Mouse (Mus musculus): Measurements from ENCODE around the gene Cmtm5. TPM values are rescaled to one million over a fixed set of nuclear protein-coding genes. Genes with fewer than 3 reads are reported as not detected.

Cmtm5 gene
- polyA plus RNA-seq, 1 experiment from 2014 or later = 1.5 TPM

DNA sequence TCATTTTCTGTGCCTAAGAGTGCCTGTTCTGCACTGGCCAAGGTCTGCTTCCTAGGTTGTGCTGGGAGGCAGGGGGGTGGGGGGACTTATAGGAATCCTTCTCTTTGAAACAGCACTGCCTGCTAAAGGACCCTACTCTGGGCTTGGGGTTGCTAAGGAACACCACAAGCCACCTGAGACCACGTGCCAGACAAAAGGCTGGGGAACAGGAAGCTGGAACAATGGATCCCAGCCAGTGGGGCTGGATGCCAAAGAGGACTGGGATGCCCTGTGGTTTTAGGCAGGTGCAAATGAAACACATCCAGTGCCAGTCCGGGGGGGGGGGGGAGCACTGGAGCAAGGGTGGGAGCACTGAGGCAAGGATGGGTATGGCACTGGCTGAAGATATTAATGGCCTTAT is 5.6 kb upstream of the Cmtm5 start:
- Histone ChIP-seq H3K9me3 (ENCODE audit: low read length) (no peaks in the 10 kb centered on the region), H3K4me1 (ENCODE audit: insufficient read depth, low read length) (peaks cover 23% of the 10 kb centered on the region), H3K27me3 (ENCODE audit: insufficient read depth, low read length) (0 out of 2 replicates have a peak, but pooled peaks cover 2% of the 10 kb centered on the region), H3K4me3 (ENCODE audit: low read length) (no peak overlapping the region), H3K4me2 (replicated peaks; ENCODE audit: low read depth, low read length) (no peak overlapping the region), H3K27ac (ENCODE audit: low read length) (no peak overlapping the region), H3K36me3 (ENCODE audit: insufficient read depth, low read length) (no peaks in the 10 kb centered on the region), H3K9ac (replicated peaks; ENCODE audit: low read length) (no peak overlapping the region)
- WGBS = 37% methylated on average over 2 of the region's 2 CpGs
- ATAC-seq (ENCODE audit: low FRiP score, low TSS enrichment) = no peak

- peaks cover 21% of the 10 kb centered on the region for H3K4me1 ChIP-seq (ENCODE audit: insufficient read depth, low read length)
- no peak within 1 kb of the TSS for H3K9ac ChIP-seq (replicated peaks; ENCODE audit: low read length)
- H3K27ac ChIP-seq (ENCODE audit: low read length) = no peak within 1 kb of the TSS
- H3K36me3 ChIP-seq (ENCODE audit: insufficient read depth, low read length) = no peaks in the 10 kb centered on the region
- H3K4me2 ChIP-seq (replicated peaks; ENCODE audit: low read depth, low read length) = no peak within 1 kb of the TSS
- ATAC-seq (ENCODE audit: low FRiP score, low TSS enrichment) = peak; percentile 18; the same call in 1 of the 2 replicates
- H3K9me3 ChIP-seq (ENCODE audit: low read length) = no peaks in the 10 kb centered on the region
- WGBS = 30% methylated on average over 6 of the region's 6 CpGs
- H3K27me3 ChIP-seq (ENCODE audit: insufficient read depth, low read length) = 0 out of 2 replicates have a peak, but pooled peaks cover 2% of the 10 kb centered on the region
- no peak within 1 kb of the TSS for H3K4me3 ChIP-seq (ENCODE audit: low read length)
Observed at GRCm38 (mm10) chr14:54932645-54933150, 3.4 kb upstream of the Cmtm5 start, which contains the start of gene Il25. Il25 (plus strand) TSS chr14:54932695.

- H3K27me3 ChIP-seq (ENCODE audit: insufficient read depth, low read length) = no peaks in the 10 kb centered on the region
- peak overlapping the region; percentile 54 for H3K9ac ChIP-seq (replicated peaks; ENCODE audit: low read length)
- peak overlapping the region; percentile 72 for H3K27ac ChIP-seq (ENCODE audit: low read length)
- H3K4me1 ChIP-seq (ENCODE audit: insufficient read depth, low read length) = peaks cover 22% of the 10 kb centered on the region
- no peaks in the 10 kb centered on the region for H3K36me3 ChIP-seq (ENCODE audit: insufficient read depth, low read length)
- ATAC-seq (ENCODE audit: low FRiP score, low TSS enrichment) = peak; percentile 43
- no peaks in the 10 kb centered on the region for H3K9me3 ChIP-seq (ENCODE audit: low read length)
- peak overlapping the region; percentile 11; the same call in 1 of the 2 replicates for H3K4me2 ChIP-seq (replicated peaks; ENCODE audit: low read depth, low read length)
- 26% methylated on average over 6 of the region's 6 CpGs for WGBS
- H3K4me3 ChIP-seq (ENCODE audit: low read length) = no peak overlapping the region
Observed at GRCm38 (mm10) chr14:54936831-54937160, 735 bp downstream of the Cmtm5 start.

GRCm38 (mm10) chr14:54937361-54938182 is 1.5 kb downstream of the Cmtm5 start:
- ATAC-seq (ENCODE audit: low FRiP score, low TSS enrichment) = no peak
- H3K27ac ChIP-seq (ENCODE audit: low read length) = no peak overlapping the region
- WGBS = 82% methylated on average over 16 of the region's 16 CpGs

GRCm38 (mm10) chr14:54938431-54939219 is 2.6 kb downstream of the Cmtm5 start:
- no peak for ATAC-seq (ENCODE audit: low FRiP score, low TSS enrichment)
- no peak overlapping the region for H3K9ac ChIP-seq (replicated peaks; ENCODE audit: low read length)

More at GRCm38 (mm10) chr14:54937361-54938182, 1.5 kb downstream of the Cmtm5 start:
- Histone ChIP-seq H3K9ac (replicated peaks; ENCODE audit: low read length) (no peak overlapping the region), H3K4me3 (ENCODE audit: low read length) (no peak overlapping the region), H3K27me3 (ENCODE audit: insufficient read depth, low read length) (no peaks in the 10 kb centered on the region), H3K4me1 (ENCODE audit: insufficient read depth, low read length) (peaks cover 22% of the 10 kb centered on the region), H3K9me3 (ENCODE audit: low read length) (no peaks in the 10 kb centered on the region), H3K36me3 (ENCODE audit: insufficient read depth, low read length) (no peaks in the 10 kb centered on the region), H3K4me2 (replicated peaks; ENCODE audit: low read depth, low read length) (no peak overlapping the region)

GRCm38 (mm10) chr14:54939434-54940175 is 3.5 kb downstream of the Cmtm5 start:
- no peaks in the 10 kb centered on the region for H3K36me3 ChIP-seq (ENCODE audit: insufficient read depth, low read length)
- 40% methylated on average over 12 of the region's 12 CpGs for WGBS
- H3K27me3 ChIP-seq (ENCODE audit: insufficient read depth, low read length) = no peaks in the 10 kb centered on the region
- H3K4me2 ChIP-seq (replicated peaks; ENCODE audit: low read depth, low read length) = no peak overlapping the region
- H3K27ac ChIP-seq (ENCODE audit: low read length) = peak overlapping the region; percentile 13; the same call in 1 of the 2 replicates
- H3K4me3 ChIP-seq (ENCODE audit: low read length) = no peak overlapping the region
- no peak overlapping the region for H3K9ac ChIP-seq (replicated peaks; ENCODE audit: low read length)
- no peaks in the 10 kb centered on the region for H3K9me3 ChIP-seq (ENCODE audit: low read length)
- peak; percentile 57 for ATAC-seq (ENCODE audit: low FRiP score, low TSS enrichment)
- peaks cover 16% of the 10 kb centered on the region; the same call in 1 of the 2 replicates for H3K4me1 ChIP-seq (ENCODE audit: insufficient read depth, low read length)

More at GRCm38 (mm10) chr14:54938431-54939219, 2.6 kb downstream of the Cmtm5 start:
- no peaks in the 10 kb centered on the region for H3K36me3 ChIP-seq (ENCODE audit: insufficient read depth, low read length)
- no peaks in the 10 kb centered on the region for H3K27me3 ChIP-seq (ENCODE audit: insufficient read depth, low read length)
- 83% methylated on average over 15 of the region's 15 CpGs for WGBS
- H3K4me3 ChIP-seq (ENCODE audit: low read length) = no peak overlapping the region
- H3K4me2 ChIP-seq (replicated peaks; ENCODE audit: low read depth, low read length) = no peak overlapping the region
- H3K9me3 ChIP-seq (ENCODE audit: low read length) = no peaks in the 10 kb centered on the region
- peaks cover 16% of the 10 kb centered on the region; the same call in 1 of the 2 replicates for H3K4me1 ChIP-seq (ENCODE audit: insufficient read depth, low read length)
- no peak overlapping the region for H3K27ac ChIP-seq (ENCODE audit: low read length)

- Histone ChIP-seq H3K9me3 (ENCODE audit: low read length) (no peaks in the 10 kb centered on the region), H3K4me1 (ENCODE audit: insufficient read depth, low read length) (peaks cover 16% of the 10 kb centered on the region; the same call in 1 of the 2 replicates), H3K4me2 (replicated peaks; ENCODE audit: low read depth, low read length) (no peak overlapping the region), H3K4me3 (ENCODE audit: low read length) (no peak overlapping the region), H3K9ac (replicated peaks; ENCODE audit: low read length) (no peak overlapping the region), H3K27me3 (ENCODE audit: insufficient read depth, low read length) (no peaks in the 10 kb centered on the region), H3K36me3 (ENCODE audit: insufficient read depth, low read length) (no peaks in the 10 kb centered on the region), H3K27ac (ENCODE audit: low read length) (no peak overlapping the region)
- no peak for ATAC-seq (ENCODE audit: low FRiP score, low TSS enrichment)
- 61% methylated on average over 3 of the region's 3 CpGs for WGBS
Observed at GRCm38 (mm10) chr14:54940176-54940530, 4.1 kb downstream of the Cmtm5 start.

DNA sequence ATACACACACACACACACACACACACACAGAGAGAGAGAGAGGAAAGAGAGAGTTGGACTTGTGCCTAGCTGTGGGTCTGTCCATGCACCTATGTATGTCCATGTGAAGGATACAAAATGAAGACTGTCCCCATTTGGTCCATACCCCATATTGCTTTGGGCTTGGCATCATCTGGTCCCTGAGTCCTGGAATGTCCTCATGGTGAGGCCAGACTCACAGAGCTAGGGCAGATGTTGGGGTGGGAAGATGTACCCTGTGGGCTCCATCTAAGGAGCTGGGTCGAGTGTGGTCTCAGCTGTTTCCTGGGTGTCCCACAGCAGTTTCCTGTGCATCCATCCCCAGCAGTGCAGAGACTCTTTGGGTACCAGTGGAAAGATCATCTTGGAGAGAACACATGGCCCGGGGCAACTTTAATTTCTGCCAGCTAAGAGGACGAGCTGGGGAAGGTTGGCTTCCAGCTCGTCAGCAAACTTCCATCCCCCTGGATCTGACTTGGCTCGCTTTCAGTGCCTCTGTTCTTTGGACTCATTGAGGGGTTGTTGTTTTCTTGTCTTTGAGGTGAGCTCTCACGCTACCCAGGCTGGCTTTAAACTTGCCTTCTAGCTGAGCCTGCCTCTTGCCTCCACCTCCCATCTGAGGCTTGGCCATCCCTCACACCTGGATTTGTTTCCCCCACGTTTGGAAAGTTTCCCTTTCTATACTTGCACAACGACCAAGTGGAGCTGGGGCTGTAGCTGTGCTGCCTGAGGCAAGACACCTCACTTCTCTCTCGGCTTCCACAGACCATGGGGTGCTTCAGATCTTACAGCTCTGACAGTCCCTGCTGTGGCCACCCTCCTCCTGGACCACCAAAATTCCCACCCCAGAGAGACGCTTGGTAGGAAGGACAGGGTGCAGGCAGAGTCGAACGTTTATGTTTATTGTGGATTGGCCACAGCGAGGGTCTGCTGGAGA is 5.2 kb downstream of the Cmtm5 start:
- H3K27me3 ChIP-seq (ENCODE audit: insufficient read depth, low read length) = no peaks in the 10 kb centered on the region
- WGBS = 59% methylated on average over 13 of the region's 13 CpGs
- peaks cover 10% of the 10 kb centered on the region; the same call in 1 of the 2 replicates for H3K4me1 ChIP-seq (ENCODE audit: insufficient read depth, low read length)
- no peak for ATAC-seq (ENCODE audit: low FRiP score, low TSS enrichment)
- no peaks in the 10 kb centered on the region for H3K9me3 ChIP-seq (ENCODE audit: low read length)
- H3K4me2 ChIP-seq (replicated peaks; ENCODE audit: low read depth, low read length) = no peak overlapping the region
- no peak overlapping the region for H3K4me3 ChIP-seq (ENCODE audit: low read length)
- no peak overlapping the region for H3K9ac ChIP-seq (replicated peaks; ENCODE audit: low read length)
- no peak overlapping the region for H3K27ac ChIP-seq (ENCODE audit: low read length)
- H3K36me3 ChIP-seq (ENCODE audit: insufficient read depth, low read length) = no peaks in the 10 kb centered on the region

Data from kidney, embryonic 16.5 days (tissue).